Mouse (Mus musculus) heart, postnatal 25 days (tissue): ENCODE measurements at regions not wholly inside any gene's neighbourhood (a gene's known extent, or its start where the extent isn't known, plus 50 kb on each side); places are given as distances from the start of the nearest gene placed in this dataset. TPM values are rescaled to one million over a fixed set of nuclear protein-coding genes. Genes with fewer than 3 reads are reported as not detected.

ENCODE experiments used
- microRNA-seq: library from miRNA; unstranded; fragments of <30 nt; microRNA quantifications from one replicate; pipeline ENCODE4 v1.2.0, GENCODE M21; 2022

Small RNA genes in the stretch of these regions (microRNA-seq; reads per million reads assigned to microRNA genes)
- gene Gm27392: not detected
